Mouse (Mus musculus) cerebellum, adult 2 months (tissue): ENCODE measurements at regions not wholly inside any gene's neighbourhood (a gene's known extent, or its start where the extent isn't known, plus 50 kb on each side); places are given as distances from the start of the nearest gene placed in this dataset.

Source experiments
- DNase-seq, 2 experiments: peaks; one replicate each; pipeline ENCODE4 v3.0.0; 2021
- H3K27ac ChIP-seq: fragments of 200-500 bp; 2 replicates; pipeline ENCODE4 v1.5.1; 2012; ENCODE audit warnings: low read length, control low read depth, inconsistent platforms; ENCODE audit not compliant: insufficient read depth
- H3K27me3 ChIP-seq: fragments of 200-500 bp; 2 replicates; pipeline ENCODE4 v1.6.1; 2012; ENCODE audit warnings: inconsistent platforms, mild to moderate bottlenecking, low read length, moderate library complexity; ENCODE audit not compliant: control insufficient read depth, insufficient read depth
- H3K4me1 ChIP-seq: fragments of 200-500 bp; 2 replicates; pipeline ENCODE4 v1.6.1; 2011; ENCODE audit warnings: low read length; ENCODE audit not compliant: control insufficient read depth, insufficient read depth
- H3K4me3 ChIP-seq: fragments of 200-500 bp; replicated peaks from 2 replicates; pipeline ENCODE3; 2011; ENCODE audit warnings: mild to moderate bottlenecking, low read depth, low read length, control low read depth; ENCODE audit not compliant: insufficient read depth
- CTCF ChIP-seq: fragments of 200-500 bp; IDR thresholded peaks from 2 replicates; pipeline ENCODE4 v1.5.1; 2011; ENCODE audit warnings: low read depth, mild to moderate bottlenecking, control low read depth, low read length, moderate library complexity, borderline replicate concordance; ENCODE audit not compliant: insufficient read depth
- POLR2A ChIP-seq: fragments of 200-500 bp; IDR thresholded peaks from 2 replicates; pipeline ENCODE4 v1.6.1; 2011; ENCODE audit warnings: low read length, control low read depth, borderline replicate concordance; ENCODE audit not compliant: insufficient read depth
- WGBS: fragments of 180-500 bp; shearing (Covaris S2); methylation state at CpG from one replicate; pipeline ENCODE4 v1.1.7; 2018; 5-methylcytosine and 5-hydroxymethylcytosine counted together

DNA sequence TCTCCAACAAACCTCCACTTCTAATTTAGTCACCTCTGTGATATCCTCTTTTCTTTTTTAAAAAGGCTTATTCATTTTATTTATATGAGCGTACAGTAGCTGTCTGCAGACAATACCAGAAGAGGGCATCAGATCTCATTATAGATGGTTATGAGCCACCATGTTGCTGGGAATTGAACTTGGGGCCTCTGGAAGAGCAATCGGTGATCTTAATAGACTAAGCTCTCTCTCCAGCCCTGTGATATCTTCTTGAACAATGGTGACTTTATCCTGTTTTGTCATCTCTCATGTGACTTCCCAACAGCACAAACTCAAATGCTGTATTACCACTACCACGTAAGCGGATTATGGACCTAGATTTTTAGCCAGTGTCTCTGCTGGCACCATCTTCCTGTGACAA, 282.1 kb downstream of the Pmp22 start:
- WGBS, result 98% methylated on average over 4 of the region's 4 CpGs
- Histone ChIP-seq H3K27me3 (no peaks in the 10 kb centered on the region; the same call in 1 of the 2 replicates), H3K4me3 (no peak overlapping the region), H3K27ac (no peak overlapping the region), H3K4me1 (no peaks in the 10 kb centered on the region)
- DNase-seq, result no peak
- TF ChIP-seq POLR2A, result no peak
- no peak for TF ChIP-seq CTCF

DNA sequence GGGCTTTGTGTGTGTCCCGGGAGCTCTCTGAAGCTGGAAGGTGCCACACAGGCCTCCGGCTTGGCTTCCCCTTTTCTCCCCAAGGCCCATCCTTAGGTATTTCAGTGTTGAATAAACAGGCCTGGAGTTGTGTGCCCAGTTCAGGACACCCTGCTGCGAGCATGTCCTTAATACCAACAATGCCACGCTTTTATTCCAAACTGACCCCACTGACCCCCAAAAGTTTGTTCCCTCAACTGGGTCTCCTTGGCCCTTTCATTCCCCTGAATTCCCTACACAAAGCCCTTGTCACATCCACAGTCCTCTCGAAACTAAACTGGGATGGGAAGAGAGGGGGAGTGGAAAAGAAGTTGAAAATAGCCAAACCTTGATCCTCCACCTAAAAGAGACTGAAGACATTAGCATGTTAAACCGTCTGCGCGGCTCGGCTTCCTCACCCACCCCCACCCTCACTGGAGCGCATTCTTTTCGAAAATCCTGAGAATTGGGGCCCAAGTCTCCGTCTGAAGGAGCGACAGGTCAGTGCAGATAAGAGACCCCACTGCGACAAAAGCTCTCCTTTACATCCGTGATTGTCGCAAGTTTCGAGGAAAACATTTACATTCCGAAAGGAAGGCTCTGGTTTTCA, 283.7 kb downstream of the Pmp22 start:
- Histone ChIP-seq H3K4me3 (no peak overlapping the region), H3K4me1 (no peaks in the 10 kb centered on the region), H3K27me3 (no peaks in the 10 kb centered on the region; the same call in 1 of the 2 replicates), H3K27ac (no peak overlapping the region)
- 18% methylated on average over 18 of the region's 18 CpGs for WGBS
- DNase-seq, result no peak
- TF ChIP-seq CTCF (no peak), POLR2A (no peak)

GRCm38 (mm10) chr11:63413106-63413505, 284.3 kb downstream of the Pmp22 start:
- Histone ChIP-seq H3K4me3 (no peak overlapping the region), H3K27ac (no peak overlapping the region), H3K27me3 (no peaks in the 10 kb centered on the region; the same call in 1 of the 2 replicates), H3K4me1 (no peaks in the 10 kb centered on the region)
- DNase-seq, result no peak
- TF ChIP-seq POLR2A, result no peak
- no peak for TF ChIP-seq CTCF
- 22% methylated on average over 13 of the region's 13 CpGs for WGBS

- Histone ChIP-seq H3K4me1 (no peaks in the 10 kb centered on the region), H3K27me3 (no peaks in the 10 kb centered on the region; the same call in 1 of the 2 replicates), H3K27ac (no peak overlapping the region), H3K4me3 (no peak overlapping the region)
- DNase-seq, result no peak
- WGBS, result 76% methylated on average over 4 of the region's 4 CpGs
- TF ChIP-seq POLR2A, result no peak
- TF ChIP-seq CTCF, result no peak
Observed at GRCm38 (mm10) chr11:63413621-63414020, 284.8 kb downstream of the Pmp22 start.

DNA sequence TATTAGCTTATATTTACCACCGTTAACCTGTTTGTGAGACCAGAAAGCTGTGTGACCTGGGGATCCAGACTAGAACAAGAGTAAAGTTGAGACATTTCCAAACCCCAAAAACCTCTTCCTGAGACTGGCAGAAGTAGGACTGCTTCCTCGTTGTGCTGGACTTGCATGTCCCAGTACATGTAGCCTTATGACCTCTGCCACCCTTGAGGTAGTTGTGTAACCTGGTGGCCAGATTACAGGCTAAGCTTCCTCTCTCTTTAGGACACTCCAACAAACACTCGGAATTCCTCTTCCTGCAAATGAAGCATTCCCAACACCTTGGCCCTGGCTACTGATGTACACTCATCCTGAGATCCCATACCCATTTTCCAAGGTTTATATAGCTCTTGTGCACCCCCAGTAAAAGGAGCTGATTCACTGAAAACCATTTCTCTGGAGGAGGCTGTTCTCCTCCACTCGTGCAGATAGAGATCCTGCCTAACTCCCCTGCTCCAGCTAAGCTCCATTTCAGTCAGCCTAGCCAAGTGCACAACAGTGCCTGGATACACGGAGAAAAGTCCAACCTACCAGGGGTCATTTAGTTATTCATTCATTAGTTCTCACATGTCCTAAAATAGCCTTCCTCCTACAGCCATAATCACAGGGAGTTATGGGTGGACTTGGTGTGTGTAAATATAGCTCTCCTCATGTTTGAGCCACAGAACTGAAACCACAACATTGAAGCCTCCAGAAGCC, 289.4 kb downstream of the Pmp22 start:
- TF ChIP-seq POLR2A (no peak), CTCF (no peak)
- WGBS, result 83% methylated on average over 5 of the region's 5 CpGs
- Histone ChIP-seq H3K4me1 (no peaks in the 10 kb centered on the region), H3K27me3 (no peaks in the 10 kb centered on the region), H3K4me3 (no peak overlapping the region), H3K27ac (no peak overlapping the region)
- no peak for DNase-seq

DNA sequence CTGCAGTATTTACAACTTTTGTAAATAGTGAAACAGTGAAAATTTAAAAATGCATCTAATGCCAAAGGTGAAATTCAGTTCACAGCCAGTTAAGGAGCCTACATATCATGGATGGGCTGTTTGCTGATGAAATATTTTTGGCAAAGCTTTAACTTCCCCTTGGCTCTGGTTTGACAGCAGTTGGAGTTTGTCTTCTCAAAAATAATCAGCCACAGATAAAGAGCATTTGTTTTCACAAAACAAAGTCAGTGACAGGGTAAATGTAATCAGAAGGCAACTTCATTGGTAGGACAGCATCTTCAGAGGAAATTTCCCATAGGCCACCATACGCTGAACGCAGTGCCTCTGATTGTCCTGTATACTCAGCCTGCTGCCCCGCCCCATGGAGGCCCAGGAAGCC, 291.6 kb downstream of the Pmp22 start:
- Histone ChIP-seq H3K4me1 (no peaks in the 10 kb centered on the region), H3K4me3 (no peak overlapping the region), H3K27ac (no peak overlapping the region), H3K27me3 (no peaks in the 10 kb centered on the region)
- WGBS, result 87% methylated on average over 3 of the region's 3 CpGs
- DNase-seq, result no peak
- TF ChIP-seq POLR2A, result no peak
- TF ChIP-seq CTCF, result no peak

DNA sequence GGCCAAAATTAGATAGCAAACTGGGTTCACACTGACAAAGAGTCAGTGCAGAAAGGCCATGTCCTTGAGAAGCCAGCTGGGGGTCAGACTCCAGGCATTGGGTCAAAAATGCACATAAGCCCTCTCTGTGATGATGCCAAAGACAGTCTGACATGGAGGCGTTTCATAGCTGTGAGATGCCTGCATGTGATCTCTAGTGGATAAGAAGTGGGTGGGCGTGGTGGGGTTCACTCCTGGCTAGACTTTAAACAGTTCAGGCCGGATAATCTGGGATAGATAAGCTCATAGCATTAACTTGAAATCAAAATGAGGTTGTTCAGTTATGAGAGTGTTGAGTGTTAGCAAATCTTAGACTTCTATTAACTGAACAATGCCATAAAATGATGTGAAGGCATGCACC, 293.3 kb downstream of the Pmp22 start:
- no peak for DNase-seq
- WGBS, result 63% methylated on average over 3 of the region's 3 CpGs
- Histone ChIP-seq H3K27me3 (no peaks in the 10 kb centered on the region), H3K4me1 (no peaks in the 10 kb centered on the region), H3K4me3 (no peak overlapping the region), H3K27ac (no peak overlapping the region)
- TF ChIP-seq POLR2A, result no peak
- TF ChIP-seq CTCF, result no peak

GRCm38 (mm10) chr11:63424319-63424718, 295.5 kb downstream of the Pmp22 start:
- H3K27ac ChIP-seq, result no peak overlapping the region
- WGBS, result 79% methylated on average over 3 of the region's 3 CpGs
- no peaks in the 10 kb centered on the region for H3K4me1 ChIP-seq
- DNase-seq, result no peak
- no peaks in the 10 kb centered on the region for H3K27me3 ChIP-seq
- no peak overlapping the region for H3K4me3 ChIP-seq
- TF ChIP-seq CTCF, result no peak
- no peak for TF ChIP-seq POLR2A
